Mouse (Mus musculus): ENCODE measurements around the gene Sycp2l. TPM values are rescaled to one million over a fixed set of nuclear protein-coding genes. Genes with fewer than 3 reads are reported as not detected.
"Not testable (repeated sequence)": the region's sequence is repeated elsewhere in the genome, so short reads cannot be mapped to it uniquely, and the experiment has no call there.

Gene Sycp2l
- total RNA-seq, 2 experiments from 2014 or later, result 0.18 TPM; not detected in 1

DNA sequence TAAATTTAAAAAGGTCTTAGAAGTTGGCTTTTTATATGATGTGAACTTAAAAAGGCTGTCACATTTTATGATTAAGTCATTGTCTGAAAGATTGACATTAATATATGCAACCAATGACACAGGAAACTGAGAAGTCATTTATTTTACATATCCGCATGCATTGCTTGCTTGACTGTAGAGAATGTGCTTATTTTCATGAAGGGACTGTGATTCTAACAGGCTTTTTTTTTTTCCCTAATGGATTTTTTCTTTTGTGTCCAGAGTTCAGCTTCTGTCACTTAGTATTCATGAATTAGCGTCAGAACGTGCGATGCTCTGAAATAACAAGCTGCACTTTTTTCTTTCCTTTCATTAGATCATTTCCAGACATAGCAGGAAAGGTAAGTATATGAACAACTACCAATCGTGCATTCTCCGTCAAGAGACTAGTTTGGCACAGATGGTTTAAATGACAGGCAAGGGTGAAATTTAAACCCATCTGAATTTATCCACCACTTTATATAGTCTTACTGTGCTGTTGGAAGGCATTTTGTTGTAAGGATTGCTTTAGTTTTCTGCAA lies 9.6 kb downstream of the Sycp2l start:
- no peak for DNase-seq (ENCODE audit: low spot score in 2 of 2)

DNA sequence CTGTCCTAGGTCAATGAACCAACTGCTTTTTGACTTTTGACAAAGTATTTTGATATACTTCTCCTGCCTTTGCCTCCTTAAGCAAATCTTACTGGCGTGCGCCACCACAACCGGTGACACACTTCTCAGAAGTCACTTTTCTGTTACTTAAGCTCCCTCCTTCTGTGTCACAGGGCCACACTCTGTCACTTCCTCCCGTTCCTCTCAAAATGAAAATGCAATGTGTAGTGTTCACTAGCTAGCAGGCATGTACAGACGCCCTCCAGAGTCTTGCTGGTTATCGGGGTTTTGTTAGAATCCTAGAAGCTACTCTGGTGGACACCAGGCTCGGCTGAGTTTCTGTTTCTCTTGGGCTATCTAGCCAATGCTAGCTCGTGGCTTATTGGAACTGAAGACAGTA lies 14.2 kb downstream of the Sycp2l start:
- no peak for DNase-seq (ENCODE audit: low spot score in 2 of 2)

DNA sequence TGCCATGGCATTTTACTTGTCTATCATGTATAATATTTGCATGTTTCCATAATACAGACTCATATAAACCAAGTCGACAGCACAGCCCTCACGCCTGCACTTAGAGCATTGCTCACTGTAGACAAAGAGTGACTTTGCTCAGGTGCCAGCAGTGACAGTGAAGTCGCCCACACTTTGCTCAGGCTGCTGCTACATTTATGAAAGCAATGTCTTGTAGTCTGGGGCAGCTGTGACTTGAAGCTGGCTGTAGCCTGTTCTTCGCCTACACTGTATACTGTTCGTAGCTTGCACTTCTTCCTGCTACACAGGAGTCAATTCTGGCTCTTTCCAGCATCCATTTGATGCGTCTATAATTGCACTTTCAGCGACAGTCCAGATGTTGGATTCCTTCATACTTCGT lies 15.0 kb downstream of the Sycp2l start:
- DNase-seq (ENCODE audit: low spot score in 2 of 2), result no peak

DNA sequence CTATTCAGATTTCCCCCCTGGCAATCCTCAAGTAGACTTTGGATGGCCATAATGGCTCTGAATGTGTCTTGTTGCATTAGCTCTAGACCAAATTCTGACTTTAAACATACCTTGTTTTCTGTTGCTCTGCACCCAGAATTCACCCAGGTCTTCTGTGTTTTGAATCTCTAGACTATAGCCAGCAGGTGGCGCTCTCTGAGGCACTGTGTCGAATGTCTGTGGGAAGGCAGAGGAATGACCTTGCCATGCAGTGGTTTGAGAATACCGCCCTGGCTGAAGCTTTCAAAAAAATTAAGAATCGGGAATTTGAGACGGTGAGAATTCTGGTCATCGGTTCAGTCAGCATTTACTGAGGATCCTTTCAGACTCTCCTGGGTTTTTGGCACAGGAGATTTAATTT lies 20.8 kb downstream of the Sycp2l start:
- DNase-seq (ENCODE audit: low spot score in 2 of 2), result peak; percentile 66 to 78

DNA sequence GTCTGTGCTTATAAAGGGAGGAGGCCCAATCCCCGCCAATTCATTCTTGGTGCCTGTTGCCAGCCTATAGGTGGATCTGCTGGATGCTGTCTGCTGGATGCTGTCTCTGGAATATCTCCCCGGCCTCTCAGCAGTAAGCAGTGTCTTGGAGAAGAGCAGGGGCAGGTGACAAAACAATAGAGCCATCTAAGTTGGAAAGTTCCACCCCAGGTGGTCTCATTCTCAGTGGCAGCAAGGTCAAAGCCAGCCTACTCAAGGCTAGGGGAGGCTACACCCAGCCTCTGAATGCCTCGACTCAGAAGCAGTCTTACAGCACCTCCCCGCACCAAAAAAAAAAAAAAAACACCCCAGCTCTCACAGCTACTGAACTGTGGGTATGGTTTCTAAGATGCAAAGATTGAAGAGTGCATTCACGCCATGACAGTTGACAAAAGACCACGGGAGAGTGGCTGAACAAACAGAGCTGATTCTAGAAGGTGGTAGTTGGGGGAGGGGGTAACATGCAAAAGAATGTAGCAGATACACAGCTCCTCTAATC lies 31.4 kb downstream of the Sycp2l start:
- DNase-seq (ENCODE audit: low spot score in 2 of 2), result no peak

DNA sequence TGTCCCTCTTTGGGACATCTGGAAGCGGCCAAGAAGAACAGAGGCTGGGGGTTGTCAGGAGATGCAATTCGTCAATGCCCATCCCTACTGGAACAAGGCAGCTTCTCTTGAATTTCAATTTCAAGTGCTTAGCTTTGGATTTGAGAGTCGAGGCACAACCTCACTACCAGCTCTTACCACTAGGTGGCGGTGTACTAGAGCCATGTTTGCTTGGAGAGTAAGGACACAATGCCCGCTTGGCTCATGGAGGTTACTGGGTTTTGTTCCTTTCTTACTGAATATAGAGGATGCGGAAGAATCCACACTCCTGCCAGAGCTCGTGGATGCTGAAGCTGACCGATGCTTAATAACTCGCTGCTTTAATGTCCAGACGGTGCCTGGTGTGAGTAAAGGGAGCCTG lies 32.2 kb downstream of the Sycp2l start:
- peak; percentile 76 to 78 for DNase-seq (ENCODE audit: low spot score in 2 of 2)

DNA sequence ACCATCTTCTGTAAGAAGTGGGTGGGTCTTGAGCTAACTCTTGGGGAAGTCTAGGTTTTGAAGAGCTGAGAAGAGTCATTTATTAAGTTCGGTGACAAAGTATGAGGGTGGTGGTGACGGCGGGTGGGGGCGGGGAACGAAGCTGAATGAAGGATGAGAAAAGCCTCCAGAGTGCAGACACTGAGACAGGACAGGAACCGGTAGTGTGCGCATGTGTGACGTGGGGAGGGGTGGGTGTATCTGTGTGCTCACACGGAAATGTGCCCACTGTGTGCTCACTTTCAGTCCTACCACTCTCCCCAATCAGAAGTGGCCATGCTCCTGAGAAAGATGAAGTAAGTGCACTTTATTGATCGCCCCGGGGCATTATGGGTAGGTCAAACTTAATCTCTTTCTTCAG lies 39.0 kb downstream of the Sycp2l start:
- DNase-seq (ENCODE audit: low spot score in 2 of 2), result no peak

DNA sequence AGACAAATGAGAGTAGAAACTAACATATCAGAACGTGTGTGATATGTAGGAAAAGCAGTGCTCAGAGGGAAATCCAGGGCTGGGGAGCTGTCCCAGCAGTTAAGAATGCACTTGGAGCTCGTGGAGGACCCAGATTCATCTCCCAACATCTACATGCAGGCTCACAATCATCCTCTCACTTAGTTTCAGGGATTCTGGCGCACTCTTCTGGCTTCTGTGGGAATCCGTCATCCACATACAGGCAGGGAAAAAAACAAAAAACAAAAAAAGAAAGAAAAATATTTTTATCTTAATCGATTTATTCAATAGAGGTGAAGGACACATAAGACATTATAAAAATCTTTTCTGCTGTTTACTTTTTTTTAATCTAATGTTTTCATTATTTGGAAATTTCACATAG lies 44.3 kb downstream of the Sycp2l start:
- peak in 1 of 2 experiments; percentile 14 for DNase-seq (ENCODE audit: low spot score in 2 of 2)

DNA sequence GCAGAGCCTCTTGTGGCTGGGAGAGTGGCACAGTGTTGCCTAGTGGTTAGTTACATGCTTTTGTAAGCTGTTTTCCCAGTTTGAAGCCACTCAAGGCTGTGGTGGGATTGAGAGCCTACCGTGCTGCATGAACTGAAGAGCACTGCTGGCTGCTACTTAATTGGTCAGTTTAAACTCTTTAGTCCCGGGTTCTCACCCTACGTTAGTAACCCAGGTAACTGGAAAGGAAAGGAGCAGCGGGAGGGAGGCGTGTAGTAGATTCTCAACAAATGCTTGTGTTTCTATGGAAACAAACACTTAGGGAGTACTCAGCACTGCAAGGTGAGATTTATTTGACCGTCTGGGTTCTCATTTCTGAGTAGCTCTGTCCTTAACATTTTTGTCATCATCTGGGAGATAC lies 73.8 kb downstream of the Sycp2l start:
- DNase-seq (ENCODE audit: low spot score in 2 of 2), result no peak

DNA sequence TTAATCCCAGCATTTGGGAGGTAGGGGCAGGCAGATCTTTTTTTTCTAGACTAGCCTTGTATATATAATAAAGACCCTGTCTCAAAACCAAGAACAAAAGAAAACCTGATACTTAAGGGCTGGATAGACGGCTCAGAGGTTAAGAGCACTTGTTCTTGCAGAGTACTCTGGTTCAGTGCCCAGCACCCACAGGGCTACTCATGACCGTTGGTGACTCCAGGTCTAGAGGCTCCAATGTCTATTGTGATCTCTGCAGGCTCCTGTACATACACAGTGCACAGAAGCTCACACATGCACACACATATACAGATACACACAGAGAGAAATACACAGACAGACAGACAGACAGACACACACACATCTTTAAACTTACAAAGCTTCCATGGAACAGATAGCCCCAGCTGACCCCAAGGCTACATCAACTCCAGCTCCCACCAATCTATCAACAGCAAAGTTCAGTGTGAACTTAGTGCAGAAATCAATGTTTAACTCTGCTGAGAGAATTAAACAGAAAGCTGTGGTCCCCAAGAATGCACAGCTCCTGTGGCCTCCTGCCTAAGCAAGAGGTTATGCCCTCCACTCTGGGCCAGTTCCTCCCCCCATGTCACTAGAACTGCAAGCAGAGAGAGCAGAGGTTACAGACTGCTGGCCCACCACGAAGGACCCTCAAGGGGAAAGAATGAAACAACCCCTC lies 81.7 kb downstream of the Sycp2l start:
- DNase-seq (ENCODE audit: low spot score in 2 of 2), result no peak

DNA sequence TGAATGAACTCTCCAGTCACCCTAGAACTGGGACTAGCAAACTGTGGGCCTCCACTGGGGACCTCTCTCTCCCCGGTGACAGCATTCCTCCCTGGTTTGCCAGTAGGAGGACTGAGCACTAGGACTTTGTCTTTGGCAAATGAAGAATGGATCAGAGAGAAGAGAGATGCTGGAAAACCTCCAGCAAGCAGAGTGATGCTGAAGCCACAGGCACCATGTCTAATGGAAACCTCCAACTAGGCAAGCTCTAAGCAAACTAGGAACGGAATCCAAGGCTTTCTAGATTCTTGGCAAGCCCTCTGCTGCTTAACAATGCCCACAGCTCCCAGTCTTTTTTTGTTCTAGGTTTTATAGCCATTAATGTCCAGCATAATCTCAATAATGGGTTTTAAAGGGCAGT lies 86.8 kb downstream of the Sycp2l start:
- DNase-seq (ENCODE audit: low spot score in 2 of 2), result no peak

DNA sequence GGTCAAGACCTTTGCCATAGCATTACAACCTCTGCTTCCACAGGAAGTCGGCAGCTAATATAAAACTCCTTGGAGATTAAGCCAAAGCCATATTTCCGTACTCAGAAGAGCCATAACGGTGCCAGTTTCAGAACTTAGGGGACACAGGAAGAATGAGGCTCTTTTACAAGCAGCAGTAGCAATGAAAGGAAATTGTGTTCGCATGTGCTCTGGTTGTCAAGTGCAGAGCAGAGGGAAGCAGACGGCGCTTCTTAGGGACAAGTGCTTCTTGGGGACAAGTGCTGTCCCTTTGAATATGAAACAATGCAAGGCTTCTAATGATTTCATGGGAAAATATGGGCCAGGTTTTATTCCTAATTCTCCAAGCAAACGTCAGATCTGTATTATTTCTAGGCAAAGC lies 89.2 kb downstream of the Sycp2l start:
- peak; percentile 34 to 41 for DNase-seq (ENCODE audit: low spot score in 2 of 2)

DNA sequence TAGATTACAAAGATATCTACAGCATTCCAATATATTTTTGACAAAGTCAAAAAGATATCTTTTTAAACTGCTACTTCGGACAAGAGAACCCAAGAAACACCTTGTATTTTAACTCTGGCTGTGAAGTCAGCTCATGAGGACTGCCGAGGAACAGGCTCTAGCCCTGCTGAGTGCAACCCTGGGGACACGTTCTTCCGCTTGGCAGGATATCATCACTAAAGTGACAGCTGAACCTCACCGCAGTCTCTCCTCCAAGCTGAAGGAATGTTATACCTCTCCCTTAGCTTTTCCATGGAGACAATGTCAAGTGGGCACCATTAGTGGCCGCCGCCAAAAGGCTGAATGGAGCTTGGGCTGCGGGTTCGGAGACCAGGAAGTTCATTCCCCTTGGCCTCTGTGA lies 89.6 kb downstream of the Sycp2l start:
- no peak for DNase-seq (ENCODE audit: low spot score in 2 of 2)

DNA sequence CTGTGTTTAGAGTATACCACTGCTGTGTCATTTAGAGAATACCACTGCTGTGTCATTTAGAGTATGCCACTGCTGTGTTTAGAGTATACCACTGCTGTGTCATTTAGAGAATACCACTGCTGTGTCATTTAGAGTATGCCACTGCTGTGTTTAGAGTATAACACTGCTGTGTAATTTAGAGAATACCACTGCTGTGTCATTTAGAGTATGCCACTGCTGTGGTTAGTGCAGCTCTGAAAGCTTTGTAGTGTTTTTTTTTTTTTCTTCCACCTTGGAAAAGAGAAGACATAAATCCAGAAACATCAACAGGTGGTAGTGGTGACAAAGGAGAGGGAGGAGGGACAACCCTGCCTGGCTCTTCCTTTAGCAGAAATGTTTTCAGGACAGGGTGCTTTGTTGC lies 91.5 kb downstream of the Sycp2l start:
- DNase-seq (ENCODE audit: low spot score in 2 of 2), result not testable (repeated sequence)

DNA sequence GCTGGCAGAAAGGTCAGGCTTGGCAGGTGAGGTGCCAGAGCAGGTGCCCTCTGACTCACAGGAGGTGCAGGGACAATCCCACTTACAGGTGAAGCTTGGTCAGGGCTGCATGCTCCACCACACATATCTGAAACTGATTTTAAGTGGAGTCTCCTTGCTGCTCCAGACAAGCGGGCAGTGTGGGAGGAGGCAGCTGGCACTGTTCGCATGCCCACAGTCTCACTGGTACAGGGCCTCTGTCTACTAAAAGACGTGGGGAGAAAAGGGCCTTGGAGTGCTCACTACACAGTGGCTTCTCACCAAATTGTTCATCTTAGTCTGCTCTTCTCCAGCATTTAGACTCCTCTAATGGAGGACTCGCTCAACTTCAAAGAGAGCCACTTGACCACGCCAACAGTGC lies 92.1 kb downstream of the Sycp2l start:
- DNase-seq (ENCODE audit: low spot score in 2 of 2), result peak in 1 of 2 experiments; percentile 32

DNA sequence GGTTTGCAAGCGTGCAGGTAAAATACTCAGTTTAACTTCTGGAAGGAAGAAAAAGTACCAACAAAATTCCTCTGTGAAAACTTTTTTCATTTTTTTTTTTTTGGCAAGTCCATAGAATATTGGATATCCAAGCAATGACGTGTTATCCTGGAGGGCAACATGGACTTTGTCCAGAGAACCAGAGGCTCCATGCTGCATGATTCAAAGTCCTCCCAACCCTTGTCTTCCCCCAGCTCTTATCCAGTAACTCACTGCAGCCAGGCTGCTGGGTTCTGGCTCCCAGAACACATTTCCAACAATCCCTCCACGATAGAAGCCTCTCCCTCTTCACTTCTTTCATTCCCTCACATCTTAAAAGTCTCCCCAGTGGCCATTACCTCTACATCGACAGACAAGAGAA lies 97.2 kb downstream of the Sycp2l start:
- no peak for DNase-seq (ENCODE audit: low spot score in 2 of 2)

DNA sequence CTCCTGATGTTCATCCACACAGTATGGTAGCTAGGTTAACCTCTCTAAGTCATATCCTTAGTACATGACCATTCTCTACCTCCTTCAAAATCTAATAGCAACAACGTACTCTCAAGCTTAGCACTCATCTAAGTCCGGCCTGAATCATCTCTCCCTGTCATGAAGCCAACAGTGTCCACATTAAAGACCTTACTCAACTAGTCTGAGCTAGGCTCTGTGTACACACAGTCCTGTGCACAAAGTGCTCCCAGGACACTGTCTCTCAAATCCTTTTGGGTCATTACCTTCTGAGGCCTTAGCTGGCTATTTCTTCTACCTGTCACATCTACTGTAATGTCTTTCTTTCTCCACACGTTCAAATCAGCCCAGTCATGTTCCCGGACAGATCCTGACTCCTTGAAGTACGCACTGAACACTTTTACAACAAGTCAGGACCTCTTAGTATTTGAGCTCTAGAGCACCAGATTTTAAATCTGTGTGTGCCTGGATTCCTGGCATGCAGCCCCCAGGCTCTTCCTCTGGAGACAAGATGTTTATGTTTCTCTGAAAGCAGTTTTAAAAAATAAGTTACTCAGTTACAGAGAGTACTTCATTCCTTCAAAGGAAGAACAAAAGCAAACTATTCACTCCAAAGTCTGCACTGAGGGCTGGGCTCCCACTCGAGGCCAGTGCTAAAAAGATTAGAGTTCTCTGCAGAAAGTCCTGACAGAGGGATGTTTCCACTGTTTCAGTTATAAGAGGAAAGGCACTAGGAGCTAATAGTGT lies 98.6 kb downstream of the Sycp2l start:
- DNase-seq (ENCODE audit: low spot score in 2 of 2), result no peak

DNA sequence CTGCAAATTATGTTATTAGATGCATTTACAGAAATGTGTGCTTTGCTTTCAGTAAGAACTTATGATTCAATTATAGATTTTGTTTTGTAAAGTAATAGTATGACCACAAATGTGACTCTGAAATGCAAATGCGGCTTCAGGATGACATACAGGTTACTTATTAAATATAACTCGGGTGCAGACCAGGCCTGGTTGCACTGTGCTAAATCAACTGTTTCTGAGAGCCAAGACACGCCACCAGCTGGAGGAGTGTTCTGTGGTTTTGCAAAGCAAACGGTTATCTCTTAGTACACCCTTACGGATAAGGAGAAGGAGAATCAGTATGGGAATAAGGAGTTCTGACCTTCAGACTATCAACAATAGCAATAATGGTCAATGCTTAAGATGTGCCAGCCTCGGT lies 101.6 kb downstream of the Sycp2l start:
- DNase-seq (ENCODE audit: low spot score in 2 of 2), result no peak

DNA sequence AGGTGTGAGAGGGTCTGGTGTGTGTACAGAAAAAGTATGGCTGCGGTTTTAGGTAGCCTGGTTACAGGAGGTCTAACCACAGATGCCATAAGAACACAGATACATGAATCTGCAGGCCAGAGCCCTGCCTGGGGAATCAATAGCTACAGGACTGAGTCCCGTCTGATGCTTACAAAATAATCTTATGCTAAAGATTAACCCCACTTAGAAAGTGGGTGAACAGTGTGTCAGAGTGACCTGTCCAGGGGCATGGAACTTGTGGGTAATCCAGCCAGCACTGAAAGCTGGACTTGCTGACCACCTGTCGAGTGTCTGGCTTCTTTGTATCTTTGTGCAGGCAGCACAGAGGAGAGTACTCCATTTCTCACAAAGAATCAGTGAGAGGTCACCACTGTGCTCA lies 102.1 kb downstream of the Sycp2l start:
- DNase-seq (ENCODE audit: low spot score in 2 of 2), result no peak

DNA sequence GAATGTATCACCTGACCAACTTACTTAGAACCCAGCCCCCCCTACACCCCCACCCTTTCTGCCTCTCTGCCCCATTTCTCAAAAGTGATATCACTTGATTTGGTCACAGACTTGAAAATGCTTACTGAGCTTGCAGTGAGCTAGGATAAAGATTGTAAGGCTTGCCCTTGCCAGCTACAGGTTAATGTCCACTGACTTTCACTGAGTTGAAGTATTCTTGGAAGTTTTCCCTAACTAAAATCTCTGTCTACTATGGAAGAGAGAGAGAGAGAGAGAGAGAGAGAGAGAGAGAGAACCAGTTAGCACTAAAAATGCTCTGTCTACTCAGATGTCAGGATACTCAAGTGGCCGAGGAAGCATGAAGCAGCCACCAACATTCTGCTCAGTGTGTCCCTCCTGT lies 104.9 kb downstream of the Sycp2l start:
- DNase-seq (ENCODE audit: low spot score in 2 of 2), result no peak

DNA sequence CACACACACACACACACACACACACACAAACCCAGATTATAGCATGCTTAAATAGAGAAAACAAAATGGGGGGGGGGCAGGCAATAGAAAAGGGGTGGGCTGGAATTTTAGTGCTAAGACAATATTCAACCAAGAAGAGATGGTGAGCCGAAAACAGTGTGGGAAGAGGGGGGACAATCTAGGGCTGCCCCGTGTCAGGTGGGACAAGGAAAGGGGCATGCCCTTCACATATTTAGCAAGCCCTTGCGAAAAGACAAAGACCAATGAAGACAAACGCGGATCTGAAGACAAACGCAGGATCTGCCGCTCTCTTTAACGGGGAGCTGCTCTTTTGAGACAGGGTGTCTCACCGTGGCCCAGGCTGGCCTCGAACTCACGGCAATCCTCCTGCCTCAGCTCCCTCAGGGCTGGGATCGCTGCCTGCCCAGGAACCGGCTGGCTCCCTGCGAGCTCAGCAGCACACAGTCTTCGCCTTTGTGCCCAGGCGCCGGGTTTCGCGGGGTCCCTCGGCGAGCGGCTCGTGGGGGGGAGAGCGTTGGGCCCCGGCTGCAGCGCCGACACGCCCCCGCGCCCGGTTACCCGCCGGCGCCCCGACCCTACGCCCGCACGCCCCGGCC lies 105.7 kb downstream of the Sycp2l start:
- DNase-seq (ENCODE audit: low spot score in 2 of 2), result peak in 1 of 2 experiments; percentile 45

DNA sequence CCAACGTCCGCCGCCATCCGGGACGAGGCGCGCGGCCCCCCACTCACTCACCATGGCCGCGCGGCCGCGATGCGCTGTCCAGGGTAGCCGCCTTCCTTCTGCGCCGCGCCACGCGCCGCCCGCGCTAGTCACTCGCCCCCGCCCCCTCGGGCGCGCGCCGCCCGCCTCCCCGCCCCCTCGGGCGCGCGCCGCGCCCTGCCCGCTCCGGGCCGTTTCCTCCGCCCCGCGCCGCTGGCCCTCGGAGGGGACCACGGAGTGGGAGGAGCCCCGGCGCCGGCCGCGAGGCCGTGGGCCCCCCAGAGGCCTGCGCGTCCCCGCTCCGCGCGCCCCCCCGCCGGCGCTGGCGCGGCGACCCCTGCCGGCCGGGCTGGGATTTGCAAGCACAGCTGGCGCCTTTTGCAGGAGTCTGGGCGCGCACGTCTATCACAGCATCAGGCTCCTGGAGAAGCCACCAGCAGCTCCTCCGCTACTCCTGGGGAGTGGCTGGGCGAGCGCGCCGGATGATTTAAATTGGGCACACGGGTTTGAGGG lies 106.3 kb downstream of the Sycp2l start, which contains the start of gene Elovl2:
Gene Elovl2, minus strand, starts transcription at position 102 of the 531 bp plus-strand sequence.
- peak; percentile 71 to 79 for DNase-seq (ENCODE audit: low spot score in 2 of 2)

Measured in layer of hippocampus, postnatal 10 days (tissue).